Mouse (Mus musculus): ENCODE measurements around the gene Trpv1. TPM values are rescaled to one million over a fixed set of nuclear protein-coding genes. Genes with fewer than 3 reads are reported as not detected.

Gene Trpv1
- polyA plus RNA-seq, 1 experiment = 0.01 TPM

- H3K4me3 ChIP-seq (ENCODE audit: insufficient read depth, poor library complexity, severe bottlenecking) = peak within 1 kb of the TSS; percentile 48
- TF ChIP-seq USF1 (IDR thresholded peaks at IDR 0.05; ENCODE audit: low read depth) = peak; percentile 91
- no peak for TF ChIP-seq FOSL1 (IDR thresholded peaks at IDR 0.05; ENCODE audit: insufficient read depth, low read length, poor library complexity, severe bottlenecking)
- H3K79me2 ChIP-seq (ENCODE audit: control insufficient read depth, insufficient read depth) = no peaks in the 10 kb centered on the region
- no peaks in the 10 kb centered on the region for H3K79me3 ChIP-seq (ENCODE audit: low read depth)
- H3ac ChIP-seq (ENCODE audit: control insufficient read depth, insufficient read length, low read depth) = peak within 1 kb of the TSS; percentile 79
- no peaks in the 10 kb centered on the region for H3K36me3 ChIP-seq (ENCODE audit: control insufficient read depth, insufficient read depth)
- no peaks in the 10 kb centered on the region for H3K27me3 ChIP-seq (ENCODE audit: control insufficient read depth, insufficient read depth, insufficient read length)
Observed at GRCm38 (mm10) chr11:73198603-73199229, 35.4 kb upstream of the Trpv1 start, which contains the start of gene Ctns. TSS of gene Ctns (minus strand) at chr11:73199042.

- Histone ChIP-seq H3K36me3 (ENCODE audit: control insufficient read depth, insufficient read depth) (no peaks in the 10 kb centered on the region), H3K27me3 (ENCODE audit: control insufficient read depth, insufficient read depth, insufficient read length) (no peaks in the 10 kb centered on the region), H3ac (ENCODE audit: control insufficient read depth, insufficient read length, low read depth) (peak within 1 kb of the TSS; percentile 79), H3K4me3 (ENCODE audit: insufficient read depth, poor library complexity, severe bottlenecking) (peak within 1 kb of the TSS; percentile 48), H3K79me2 (ENCODE audit: control insufficient read depth, insufficient read depth) (no peaks in the 10 kb centered on the region), H3K79me3 (ENCODE audit: low read depth) (no peaks in the 10 kb centered on the region)
- TF ChIP-seq MAX (IDR thresholded peaks at IDR 0.05) (peak; percentile 46), FOSL1 (IDR thresholded peaks at IDR 0.05; ENCODE audit: insufficient read depth, low read length, poor library complexity, severe bottlenecking) (no peak)
Observed at GRCm38 (mm10) chr11:73199230-73199712, 34.8 kb upstream of the Trpv1 start, which contains the start of gene Shpk. TSS of gene Shpk (plus strand) at chr11:73199460.

- Histone ChIP-seq H3K79me3 (ENCODE audit: low read depth) (no peaks in the 10 kb centered on the region), H3K36me3 (ENCODE audit: control insufficient read depth, insufficient read depth) (no peaks in the 10 kb centered on the region), H3K79me2 (ENCODE audit: control insufficient read depth, insufficient read depth) (no peaks in the 10 kb centered on the region), H3K27me3 (ENCODE audit: control insufficient read depth, insufficient read depth, insufficient read length) (no peaks in the 10 kb centered on the region), H3ac (ENCODE audit: control insufficient read depth, insufficient read length, low read depth) (no peak overlapping the region), H3K4me3 (ENCODE audit: insufficient read depth, poor library complexity, severe bottlenecking) (peak overlapping the region; percentile 48)
- no peak for TF ChIP-seq USF1 (IDR thresholded peaks at IDR 0.05; ENCODE audit: low read depth)
- TF ChIP-seq FOSL1 (IDR thresholded peaks at IDR 0.05; ENCODE audit: insufficient read depth, low read length, poor library complexity, severe bottlenecking) = no peak
- no peak for TF ChIP-seq MYOG (IDR thresholded peaks at IDR 0.05; ENCODE audit: control insufficient read depth, extremely low read depth, insufficient read length)
- TF ChIP-seq MYOD1 (IDR thresholded peaks at IDR 0.05; ENCODE audit: control insufficient read depth, insufficient read length, low read depth) = no peak
Observed at GRCm38 (mm10) chr11:73199879-73200278, 34.2 kb upstream of the Trpv1 start.

- Histone ChIP-seq H3ac (ENCODE audit: control insufficient read depth, insufficient read length, low read depth) (no peak overlapping the region), H3K4me3 (ENCODE audit: insufficient read depth, poor library complexity, severe bottlenecking) (no peak overlapping the region), H3K36me3 (ENCODE audit: control insufficient read depth, insufficient read depth) (no peaks in the 10 kb centered on the region), H3K27me3 (ENCODE audit: control insufficient read depth, insufficient read depth, insufficient read length) (no peaks in the 10 kb centered on the region), H3K79me2 (ENCODE audit: control insufficient read depth, insufficient read depth) (no peaks in the 10 kb centered on the region), H3K79me3 (ENCODE audit: low read depth) (no peaks in the 10 kb centered on the region)
- TF ChIP-seq MYOG (IDR thresholded peaks at IDR 0.05; ENCODE audit: control insufficient read depth, extremely low read depth, insufficient read length) (no peak), FOSL1 (IDR thresholded peaks at IDR 0.05; ENCODE audit: insufficient read depth, low read length, poor library complexity, severe bottlenecking) (no peak), CEBPB (IDR thresholded peaks at IDR 0.05; ENCODE audit: low read depth) (no peak), USF1 (IDR thresholded peaks at IDR 0.05; ENCODE audit: low read depth) (no peak), MAX (IDR thresholded peaks at IDR 0.05) (no peak), MYOD1 (IDR thresholded peaks at IDR 0.05; ENCODE audit: control insufficient read depth, insufficient read length, low read depth) (no peak), CTCF (IDR thresholded peaks at IDR 0.05; ENCODE audit: control insufficient read depth, insufficient read depth, insufficient read length) (no peak)
Observed at GRCm38 (mm10) chr11:73201021-73201420, 33.1 kb upstream of the Trpv1 start.

GRCm38 (mm10) chr11:73201597-73201996 lies 32.5 kb upstream of the Trpv1 start:
- Histone ChIP-seq H3K4me3 (ENCODE audit: insufficient read depth, poor library complexity, severe bottlenecking) (no peak overlapping the region), H3K27me3 (ENCODE audit: control insufficient read depth, insufficient read depth, insufficient read length) (no peaks in the 10 kb centered on the region), H3K79me3 (ENCODE audit: low read depth) (no peaks in the 10 kb centered on the region), H3ac (ENCODE audit: control insufficient read depth, insufficient read length, low read depth) (no peak overlapping the region), H3K79me2 (ENCODE audit: control insufficient read depth, insufficient read depth) (no peaks in the 10 kb centered on the region), H3K36me3 (ENCODE audit: control insufficient read depth, insufficient read depth) (no peaks in the 10 kb centered on the region)
- TF ChIP-seq MYOG (IDR thresholded peaks at IDR 0.05; ENCODE audit: control insufficient read depth, extremely low read depth, insufficient read length) = no peak
- TF ChIP-seq MYOD1 (IDR thresholded peaks at IDR 0.05; ENCODE audit: control insufficient read depth, insufficient read length, low read depth) = no peak
- TF ChIP-seq USF1 (IDR thresholded peaks at IDR 0.05; ENCODE audit: low read depth) = no peak
- TF ChIP-seq CEBPB (IDR thresholded peaks at IDR 0.05; ENCODE audit: low read depth) = no peak
- no peak for TF ChIP-seq FOSL1 (IDR thresholded peaks at IDR 0.05; ENCODE audit: insufficient read depth, low read length, poor library complexity, severe bottlenecking)

- TF ChIP-seq MAX (IDR thresholded peaks at IDR 0.05) (no peak), MYOG (IDR thresholded peaks at IDR 0.05; ENCODE audit: control insufficient read depth, extremely low read depth, insufficient read length) (no peak), MYOD1 (IDR thresholded peaks at IDR 0.05; ENCODE audit: control insufficient read depth, insufficient read length, low read depth) (no peak), FOSL1 (IDR thresholded peaks at IDR 0.05; ENCODE audit: insufficient read depth, low read length, poor library complexity, severe bottlenecking) (no peak), CEBPB (IDR thresholded peaks at IDR 0.05; ENCODE audit: low read depth) (no peak), CTCF (IDR thresholded peaks at IDR 0.05; ENCODE audit: control insufficient read depth, insufficient read depth, insufficient read length) (no peak), USF1 (IDR thresholded peaks at IDR 0.05; ENCODE audit: low read depth) (no peak)
- Histone ChIP-seq H3K27me3 (ENCODE audit: control insufficient read depth, insufficient read depth, insufficient read length) (no peaks in the 10 kb centered on the region), H3K36me3 (ENCODE audit: control insufficient read depth, insufficient read depth) (no peaks in the 10 kb centered on the region), H3ac (ENCODE audit: control insufficient read depth, insufficient read length, low read depth) (no peak overlapping the region), H3K4me3 (ENCODE audit: insufficient read depth, poor library complexity, severe bottlenecking) (no peak overlapping the region), H3K79me2 (ENCODE audit: control insufficient read depth, insufficient read depth) (no peaks in the 10 kb centered on the region), H3K79me3 (ENCODE audit: low read depth) (no peaks in the 10 kb centered on the region)
Observed at GRCm38 (mm10) chr11:73203895-73204294, 30.2 kb upstream of the Trpv1 start.

Data from C2C12 (cell line).